Mouse (Mus musculus) inflammation-experienced regulatory T-cells, adult 6 months (primary cell): ENCODE data around the gene Olfr1291-ps1. TPM values are rescaled to one million over a fixed set of nuclear protein-coding genes. Genes with fewer than 3 reads are reported as not detected.

Source experiments
- ATAC-seq: one replicate; pipeline ENCODE4 v1.8.0; 2017
- polyA plus RNA-seq, 3 experiments: library from polyadenylated mRNA; unstranded; fragments of 100-300 nt; shearing (Covaris generic); gene quantifications; one replicate each; pipeline ENCODE4 v1.2.1; 2017

Olfr1291-ps1 gene
- polyA plus RNA-seq = under 1 TPM in 1 of 3 experiments, not detected in 2; 0.07 TPM

- ATAC-seq = no peak
Observed at GRCm38 (mm10) chr2:111496880-111497279, at the start of gene Olfr1291-ps1. Gene Olfr1291-ps1 (plus strand): TSS chr2:111497180.

GRCm38 (mm10) chr2:111448842-111449241, 48.1 kb upstream of the Olfr1291-ps1 start, which contains the start of gene Olfr1287:
Gene Olfr1287 (plus strand): TSS chr2:111449142.
- no peak for ATAC-seq

- ATAC-seq = no peak
Observed at GRCm38 (mm10) chr2:111473801-111474200, 23.2 kb upstream of the Olfr1291-ps1 start, which contains the start of gene Olfr1288. Gene Olfr1288 (plus strand): TSS chr2:111474101.

GRCm38 (mm10) chr2:111480519-111480918, 16.5 kb upstream of the Olfr1291-ps1 start, which contains the start of gene Olfr1289:
Gene Olfr1289 (plus strand): TSS chr2:111480819.
- no peak for ATAC-seq

- no peak for ATAC-seq
Observed at GRCm38 (mm10) chr2:111493729-111494128, 3.3 kb upstream of the Olfr1291-ps1 start, which contains the start of gene Olfr1290. Gene Olfr1290 (minus strand): TSS chr2:111493829.

- no peak for ATAC-seq
Observed at GRCm38 (mm10) chr2:111517451-111517850, 20.5 kb downstream of the Olfr1291-ps1 start.

GRCm38 (mm10) chr2:111524903-111525302, 27.9 kb downstream of the Olfr1291-ps1 start, which contains the start of gene Olfr1293-ps:
Gene Olfr1293-ps (plus strand): TSS chr2:111525203.
- ATAC-seq = no peak

- no peak for ATAC-seq
Observed at GRCm38 (mm10) chr2:111540191-111540590, 43.2 kb downstream of the Olfr1291-ps1 start, which contains the start of gene Olfr1294. Gene Olfr1294 (minus strand): TSS chr2:111540291.

Other genes with a start within 250 kb of the Olfr1291-ps1 start
- gene Olfr1276, start 242.7 kb upstream of the Olfr1291-ps1 start, polyA plus RNA-seq = not detected
- not detected for gene Olfr1277, start 223.1 kb upstream of the Olfr1291-ps1 start, polyA plus RNA-seq
- gene Olfr1278, start 207.0 kb upstream of the Olfr1291-ps1 start, polyA plus RNA-seq = not detected
- not detected for gene Olfr1279, start 196.5 kb upstream of the Olfr1291-ps1 start, polyA plus RNA-seq
- not detected for gene Olfr1280, start 183.2 kb upstream of the Olfr1291-ps1 start, polyA plus RNA-seq
- not detected for gene Olfr1281, start 170.7 kb upstream of the Olfr1291-ps1 start, polyA plus RNA-seq
- gene Olfr1282, start 161.1 kb upstream of the Olfr1291-ps1 start, polyA plus RNA-seq = not detected
- gene Olfr1283, start 130.4 kb upstream of the Olfr1291-ps1 start, polyA plus RNA-seq = not detected
- gene Olfr1284, start 121.7 kb upstream of the Olfr1291-ps1 start, polyA plus RNA-seq = not detected
- not detected for gene Olfr1286, start 74.1 kb upstream of the Olfr1291-ps1 start, polyA plus RNA-seq
- not detected for gene Olfr1287, start 48.0 kb upstream of the Olfr1291-ps1 start, polyA plus RNA-seq
- gene Olfr1288, start 23.1 kb upstream of the Olfr1291-ps1 start, polyA plus RNA-seq = not detected
- not detected for gene Olfr1289, start 16.4 kb upstream of the Olfr1291-ps1 start, polyA plus RNA-seq
- not detected for gene Olfr1290, start 3.4 kb upstream of the Olfr1291-ps1 start, polyA plus RNA-seq
- not detected for gene Olfr1293-ps, start 28.0 kb downstream of the Olfr1291-ps1 start, polyA plus RNA-seq
- gene Olfr1294, start 43.1 kb downstream of the Olfr1291-ps1 start, polyA plus RNA-seq = not detected
- not detected for gene Olfr1295, start 72.5 kb downstream of the Olfr1291-ps1 start, polyA plus RNA-seq
- not detected for gene Olfr1297, start 129.3 kb downstream of the Olfr1291-ps1 start, polyA plus RNA-seq
- gene Olfr1298, start 152.0 kb downstream of the Olfr1291-ps1 start, polyA plus RNA-seq = not detected
- not detected for gene Olfr1299, start 164.2 kb downstream of the Olfr1291-ps1 start, polyA plus RNA-seq